Mouse (Mus musculus) left cerebral cortex, adult 11 months (tissue): ENCODE measurements around the gene C1qtnf1.

Source experiments
- DNase-seq: peaks from one replicate; pipeline ENCODE4 v3.0.0; 2022; ENCODE audit warnings: low spot score

The C1qtnf1 gene

DNA sequence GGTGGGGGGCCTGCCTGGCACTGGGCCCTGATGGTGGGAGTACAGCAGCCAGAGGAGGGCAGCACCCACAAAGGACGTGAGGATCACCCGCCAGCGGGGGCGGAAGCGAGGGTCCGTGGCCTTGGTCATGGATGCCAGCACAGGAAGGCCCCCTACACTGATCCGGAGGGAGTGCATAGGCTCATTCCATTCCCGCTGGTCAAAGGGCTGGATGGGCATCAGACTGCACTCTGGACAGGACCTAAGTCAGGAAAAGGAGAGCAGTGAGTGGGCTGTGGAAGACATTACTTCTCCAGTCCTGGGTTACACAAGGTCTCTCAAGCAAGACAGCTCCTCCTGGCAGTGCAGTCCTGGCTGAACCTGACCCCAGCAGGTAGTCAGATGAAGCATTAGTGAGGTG, 16.7 kb upstream of the C1qtnf1 start:
- no peak for DNase-seq

DNA sequence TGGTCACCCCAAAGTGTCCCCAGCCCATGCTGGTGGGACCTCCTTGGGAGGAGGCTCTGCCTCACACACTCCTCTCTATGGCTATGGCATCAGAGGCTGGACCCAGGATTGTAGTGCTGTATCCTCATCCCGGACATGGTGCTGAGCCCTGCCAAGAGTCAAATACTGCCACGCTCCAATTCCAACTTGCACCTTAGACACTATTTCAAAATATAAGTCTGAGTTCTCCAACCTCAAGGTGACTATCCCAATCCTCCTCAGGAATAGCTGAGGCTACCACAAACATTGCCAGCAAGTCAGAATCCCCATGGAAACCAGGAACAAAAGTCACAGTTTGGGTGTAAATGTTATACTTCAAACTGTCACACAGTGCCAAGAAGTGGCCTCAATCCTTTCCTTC, 15.4 kb upstream of the C1qtnf1 start:
- DNase-seq = no peak

DNA sequence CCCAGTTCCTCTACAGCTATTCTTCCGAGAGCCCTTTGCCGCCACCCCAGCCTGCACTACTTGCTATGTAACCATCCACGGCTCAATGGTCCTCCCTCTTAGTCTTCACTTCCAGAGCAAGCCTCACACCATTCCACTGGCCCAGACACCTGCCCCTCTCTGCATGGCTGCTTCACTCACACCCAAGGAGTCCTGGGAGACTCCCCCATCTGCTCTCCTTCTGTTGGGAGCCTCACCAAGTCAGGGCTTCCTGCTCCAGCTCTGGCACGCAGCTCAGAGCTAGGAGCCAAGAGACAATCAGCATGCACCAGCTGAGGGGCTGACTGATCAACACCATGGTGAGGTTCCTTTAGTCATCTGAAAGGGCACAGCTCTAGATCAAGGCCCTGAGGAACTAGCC, 14.9 kb upstream of the C1qtnf1 start:
- no peak for DNase-seq

DNA sequence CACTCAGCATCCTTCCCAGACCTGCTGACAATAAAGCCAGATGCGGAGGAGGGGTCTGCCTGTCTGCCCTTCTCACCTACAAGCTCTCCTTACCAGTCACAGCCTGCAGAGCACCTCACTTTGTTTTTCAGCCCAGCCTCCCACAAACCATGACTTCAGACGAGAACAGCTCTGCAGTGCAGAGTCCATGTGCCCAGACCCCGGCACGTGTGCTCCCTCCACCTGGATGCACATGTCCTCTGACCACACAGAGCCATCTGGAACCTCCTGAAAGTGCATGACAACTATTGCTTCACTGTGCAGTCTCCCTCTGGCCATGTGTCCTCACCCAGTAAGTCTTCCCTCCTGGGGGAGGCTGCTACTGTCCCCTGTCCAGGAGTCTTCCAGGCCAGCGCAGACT, 13.7 kb upstream of the C1qtnf1 start:
- no peak for DNase-seq

DNA sequence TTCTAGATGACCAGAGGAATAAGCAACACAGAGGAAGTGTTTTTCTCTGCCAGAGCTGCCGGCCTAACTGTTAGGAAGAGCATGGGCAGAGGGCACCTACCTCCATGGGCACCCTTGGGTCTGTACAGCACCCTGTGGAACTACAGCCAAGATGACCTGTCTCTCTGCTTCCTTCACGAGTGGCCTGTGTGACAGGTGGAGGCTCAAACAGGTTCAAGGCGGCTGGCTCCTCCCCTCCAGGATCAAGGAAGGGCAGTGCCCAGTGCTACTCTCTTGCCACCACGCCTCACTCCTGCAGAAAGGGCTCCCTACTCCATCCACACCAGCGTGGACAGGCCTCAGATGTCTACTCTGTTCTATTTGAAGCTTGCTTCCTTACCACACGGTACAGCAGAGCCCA, 12.4 kb upstream of the C1qtnf1 start:
- DNase-seq = no peak

DNA sequence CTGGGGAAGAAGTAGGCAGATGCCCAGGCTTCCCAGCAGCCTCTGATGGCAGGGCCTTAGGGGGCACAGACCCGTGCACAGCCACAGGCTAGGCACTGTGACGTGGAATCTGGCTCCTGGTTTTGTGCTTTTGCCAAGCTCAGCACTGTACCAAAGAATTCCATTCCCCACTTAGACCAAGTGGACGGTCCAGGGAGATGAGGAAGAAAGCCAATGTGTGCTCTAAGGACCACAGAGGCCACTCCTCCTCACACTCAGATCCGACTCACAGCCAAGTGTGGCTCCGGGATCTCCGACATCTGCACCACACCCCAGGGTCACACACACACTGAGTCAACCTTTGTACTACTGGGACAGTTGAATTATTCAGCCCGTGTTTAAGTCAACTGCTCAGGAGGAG, 12.0 kb upstream of the C1qtnf1 start:
- DNase-seq = no peak

DNA sequence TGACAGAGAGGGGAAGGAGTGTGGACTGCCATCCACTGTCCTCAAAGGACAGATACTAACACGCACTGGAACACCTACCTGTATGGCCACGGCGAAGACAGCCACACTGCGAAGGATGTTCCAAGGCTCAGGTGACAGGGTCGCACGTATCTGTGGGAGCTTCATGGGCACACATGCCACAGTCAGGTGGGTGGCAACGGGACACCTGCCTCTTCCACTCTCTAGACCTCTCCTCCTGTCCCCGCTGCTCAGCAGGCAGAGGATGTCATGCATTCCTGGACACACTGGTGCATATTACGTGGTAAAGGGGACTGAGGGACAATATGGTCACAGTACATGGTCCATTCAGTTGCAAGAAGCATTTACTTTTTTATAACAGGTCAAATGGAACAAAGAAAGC, 10.5 kb upstream of the C1qtnf1 start:
- DNase-seq = no peak

DNA sequence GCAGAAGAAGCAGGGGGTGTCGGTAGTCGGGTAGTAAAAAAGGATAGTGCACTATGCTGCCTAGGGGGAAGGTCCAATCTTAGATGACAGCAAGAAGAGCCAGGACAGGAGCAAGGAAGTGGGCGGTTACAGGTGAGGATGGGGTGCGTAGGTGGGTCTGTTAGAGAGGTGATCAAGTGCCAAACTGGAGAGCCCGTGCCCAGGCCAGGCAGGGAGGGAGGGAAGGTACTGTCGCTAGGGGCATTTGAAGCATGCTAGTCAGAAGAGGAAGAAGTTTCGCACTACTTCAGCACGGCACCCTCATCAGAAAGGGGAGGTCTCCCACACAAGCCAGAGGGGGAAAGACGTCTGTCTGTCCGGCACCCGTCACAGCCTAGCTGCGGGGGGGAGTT, 9.6 kb upstream of the C1qtnf1 start:
- DNase-seq = no peak

DNA sequence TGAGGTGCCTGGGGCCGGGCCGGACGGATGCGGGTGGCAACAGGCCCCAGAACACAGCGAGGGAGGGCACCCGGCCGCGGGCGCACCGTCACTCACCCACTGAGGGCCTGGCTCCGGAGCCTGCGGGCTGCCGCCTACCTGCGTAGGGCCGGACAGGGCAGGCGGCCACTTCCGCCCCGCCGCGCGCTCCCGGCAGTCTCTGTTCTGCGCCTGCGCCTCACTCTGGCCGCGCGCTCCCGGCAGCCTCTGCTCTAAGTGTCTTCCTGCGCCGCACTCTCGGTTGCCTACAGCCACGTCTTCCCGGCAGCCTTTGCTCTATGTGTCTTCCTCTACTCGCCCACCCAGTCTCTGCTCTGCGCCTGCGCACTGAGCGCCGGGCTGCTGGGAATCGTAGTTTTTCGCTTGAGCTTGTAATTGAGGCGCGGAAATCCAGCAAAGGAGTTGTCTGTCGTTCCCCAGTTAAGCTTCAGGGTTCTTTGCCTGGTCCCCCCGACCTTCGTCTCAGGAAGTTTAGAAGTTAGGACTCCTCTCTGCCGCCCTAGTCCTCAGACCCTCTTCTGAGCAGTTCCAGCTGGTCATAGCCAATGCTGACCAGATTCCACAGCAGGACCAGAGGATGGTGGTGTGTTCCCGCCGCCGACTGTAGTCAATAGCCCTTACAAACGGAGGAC, 9.0 kb upstream of the C1qtnf1 start, which contains the start of gene Cant1:
TSS of gene Cant1 (minus strand) at position 253 of the 671 bp plus-strand sequence.
- DNase-seq = peak; percentile 98

DNA sequence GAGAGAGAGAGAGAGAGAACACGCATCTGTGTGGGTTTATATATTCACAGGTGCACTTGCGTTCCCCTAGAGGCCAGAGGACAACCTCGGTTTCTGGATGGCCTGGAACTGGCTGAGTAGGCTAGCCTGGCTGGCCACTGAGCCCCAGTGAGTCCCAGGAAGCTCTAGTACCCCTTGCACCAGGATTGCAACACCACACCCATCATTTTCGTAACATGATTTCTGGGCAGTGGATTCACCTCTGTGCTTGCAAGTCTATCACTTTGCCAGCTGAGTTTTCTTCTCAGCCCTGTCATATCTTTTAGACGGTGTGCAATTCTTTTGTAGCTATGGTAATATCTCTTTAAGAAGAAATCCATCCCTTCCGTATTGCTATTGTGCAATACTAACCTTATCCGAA, 7.7 kb upstream of the C1qtnf1 start:
- DNase-seq = no peak

DNA sequence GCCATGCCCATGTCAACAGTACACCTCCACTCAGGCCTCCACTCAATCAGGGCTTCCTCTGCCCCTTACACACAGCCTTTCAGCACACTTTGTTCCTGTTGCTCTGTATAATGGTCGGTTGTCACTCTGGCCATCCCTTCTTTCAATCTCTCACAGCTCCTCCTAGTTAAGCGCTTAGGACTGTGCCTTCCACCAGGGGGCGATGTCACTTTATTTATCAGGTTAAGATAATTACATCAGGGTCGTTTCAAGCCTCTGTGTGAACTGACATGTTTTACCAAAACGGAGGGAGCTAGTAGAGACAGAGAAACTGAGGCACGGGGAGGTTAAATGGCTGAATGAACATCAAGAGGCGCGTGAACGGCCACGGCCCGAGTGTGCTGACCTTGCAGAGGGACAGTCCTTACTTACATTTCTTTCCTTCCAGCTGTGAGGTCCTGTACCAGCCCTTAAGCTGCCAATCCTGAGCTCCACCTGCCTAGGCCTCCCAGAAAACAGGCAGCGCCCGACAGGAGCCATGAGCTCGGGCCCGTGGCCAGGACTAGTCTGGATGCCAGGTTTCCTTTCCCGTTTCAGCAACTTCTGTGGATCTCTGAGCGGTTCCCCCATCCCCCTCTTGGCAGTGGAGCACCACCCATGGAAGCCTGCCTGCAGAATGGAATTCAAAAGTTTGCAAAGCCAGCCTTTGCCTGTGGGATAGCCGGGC, 4.6 kb upstream of the C1qtnf1 start:
- DNase-seq = peak; percentile 65

DNA sequence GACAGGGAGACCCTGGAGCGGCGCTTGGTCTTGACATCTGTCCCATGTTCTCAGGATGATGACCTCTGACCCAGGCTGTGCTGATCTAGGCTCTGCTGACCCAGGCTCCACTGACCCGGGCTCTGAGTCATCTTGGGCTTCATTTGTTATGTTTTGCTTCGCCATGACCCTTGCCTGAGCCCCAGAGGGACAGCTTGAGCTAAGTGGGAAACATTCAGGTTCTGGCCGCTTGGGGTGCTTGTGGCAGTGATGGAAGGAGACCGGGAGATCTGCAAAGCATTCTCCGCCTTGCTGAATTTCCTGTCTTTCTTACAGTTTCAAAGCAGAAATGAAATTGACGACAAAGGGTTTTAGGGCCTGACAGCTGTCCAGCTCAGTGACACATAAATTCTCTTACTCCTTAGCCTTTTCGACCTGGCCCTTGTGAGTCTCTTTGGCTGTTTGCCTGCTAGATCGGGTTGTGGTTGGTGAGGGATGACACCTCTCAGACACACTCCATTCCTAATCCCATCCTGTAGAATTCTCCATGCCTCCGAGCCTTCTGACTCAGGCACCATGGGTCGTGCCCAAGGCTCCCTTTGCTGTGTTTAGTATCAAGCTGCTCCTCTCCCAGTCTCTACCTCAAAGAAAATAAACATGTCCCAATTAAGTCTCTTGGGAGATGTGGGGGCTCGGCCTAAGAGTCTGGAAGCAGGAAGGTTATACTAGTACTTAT, 3.2 kb upstream of the C1qtnf1 start:
- no peak for DNase-seq

DNA sequence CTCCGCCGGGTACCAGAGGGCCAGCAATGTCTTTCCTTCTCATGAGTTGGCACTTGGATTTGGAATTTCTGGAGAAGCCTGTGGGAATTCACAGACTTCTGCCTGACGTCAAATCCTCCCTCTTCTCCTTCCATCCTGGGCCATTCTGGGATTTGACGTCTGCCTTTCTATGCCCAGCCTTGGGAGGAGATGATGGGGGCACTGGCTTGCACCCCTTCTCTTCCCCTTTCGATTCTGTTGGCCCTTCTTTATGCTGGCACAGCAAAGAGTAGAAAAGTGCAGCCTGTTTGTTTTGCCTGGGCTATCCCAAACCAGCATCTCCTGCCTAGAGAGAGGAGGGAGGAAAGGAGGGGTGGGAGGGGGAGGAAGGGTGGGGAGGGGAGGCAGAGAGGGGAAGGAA, 1.2 kb upstream of the C1qtnf1 start:
- DNase-seq = no peak

DNA sequence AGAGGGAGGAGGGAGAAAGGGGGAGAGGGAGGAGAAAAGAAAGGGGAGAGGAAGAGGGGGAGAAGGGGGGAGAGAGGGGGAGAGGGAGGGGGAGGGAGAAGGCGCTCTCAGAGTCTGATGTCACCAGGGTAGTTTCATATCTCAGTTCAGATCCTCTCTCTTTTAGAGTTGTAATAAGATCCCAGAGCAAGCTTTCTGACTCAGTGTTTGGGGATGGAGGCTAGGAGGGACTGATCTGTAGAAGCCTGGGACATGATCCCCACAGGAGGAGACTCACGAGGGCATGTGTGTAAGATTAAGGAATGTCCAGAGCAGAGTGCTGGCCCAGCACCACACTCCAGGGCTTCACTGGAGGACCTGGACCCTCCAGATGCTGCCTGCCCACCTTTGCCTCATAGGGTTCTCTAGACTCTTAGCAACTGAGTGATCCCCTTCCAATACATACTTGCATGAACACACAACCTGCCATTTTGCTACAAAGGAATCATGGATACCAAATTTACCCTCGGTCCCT, 680 bp upstream of the C1qtnf1 start:
- no peak for DNase-seq

DNA sequence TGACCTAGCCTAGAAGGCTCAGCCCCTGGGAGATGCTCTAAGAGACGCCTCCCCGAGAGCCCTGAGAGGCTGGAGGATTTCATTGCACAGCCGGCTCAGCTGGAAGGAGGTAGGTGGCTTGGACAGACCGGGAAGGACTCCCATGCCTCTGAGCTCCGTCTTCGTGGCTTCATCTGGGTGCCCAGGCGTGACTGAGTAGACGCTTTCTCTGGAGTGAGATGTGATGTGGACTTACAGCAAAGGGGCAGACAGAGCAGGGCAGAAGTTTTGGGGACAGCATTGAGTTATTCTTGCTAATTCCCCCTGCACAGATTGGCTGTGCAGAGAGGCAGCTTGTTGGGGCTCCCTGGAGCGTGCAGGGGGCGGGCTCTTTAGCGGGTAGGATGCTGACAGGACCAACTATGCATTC, 461 bp downstream of the C1qtnf1 start:
- no peak for DNase-seq

DNA sequence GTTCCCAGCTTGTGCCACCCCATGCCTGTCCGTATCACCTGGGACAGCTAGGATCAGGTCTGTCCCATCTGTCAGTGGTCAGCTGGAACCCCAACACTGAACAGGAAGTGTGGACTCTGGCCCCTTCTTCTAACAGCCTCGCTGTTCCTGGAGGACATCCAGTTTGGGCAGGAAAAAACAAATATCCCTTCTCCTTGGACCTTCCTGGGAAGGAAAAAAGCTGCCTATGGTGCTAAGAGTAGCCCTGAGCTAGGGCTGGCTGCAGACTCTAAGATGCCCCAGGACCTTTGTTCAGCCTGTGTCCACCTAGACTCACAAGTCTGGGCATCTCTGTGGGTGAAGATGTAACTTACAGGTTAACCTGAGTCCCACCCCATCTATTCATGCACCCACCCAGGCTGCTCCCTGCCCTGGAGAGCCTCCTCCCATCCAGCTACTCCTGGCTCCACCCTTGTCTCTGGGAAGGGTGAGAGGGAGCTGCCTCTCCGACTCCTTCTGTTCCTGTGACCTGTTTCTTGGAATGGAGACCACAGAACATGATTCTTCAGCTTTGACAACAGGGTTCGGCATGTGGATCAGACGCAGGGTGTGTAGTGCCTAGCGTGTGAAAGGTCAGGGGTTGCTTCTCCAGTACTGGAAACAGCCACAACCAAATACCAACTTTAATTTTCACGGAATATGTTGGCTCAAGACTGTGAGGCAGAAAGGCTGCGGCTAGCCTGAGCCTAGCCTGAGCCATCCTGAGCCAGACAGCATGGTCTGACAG, 1.1 kb downstream of the C1qtnf1 start:
- no peak for DNase-seq

DNA sequence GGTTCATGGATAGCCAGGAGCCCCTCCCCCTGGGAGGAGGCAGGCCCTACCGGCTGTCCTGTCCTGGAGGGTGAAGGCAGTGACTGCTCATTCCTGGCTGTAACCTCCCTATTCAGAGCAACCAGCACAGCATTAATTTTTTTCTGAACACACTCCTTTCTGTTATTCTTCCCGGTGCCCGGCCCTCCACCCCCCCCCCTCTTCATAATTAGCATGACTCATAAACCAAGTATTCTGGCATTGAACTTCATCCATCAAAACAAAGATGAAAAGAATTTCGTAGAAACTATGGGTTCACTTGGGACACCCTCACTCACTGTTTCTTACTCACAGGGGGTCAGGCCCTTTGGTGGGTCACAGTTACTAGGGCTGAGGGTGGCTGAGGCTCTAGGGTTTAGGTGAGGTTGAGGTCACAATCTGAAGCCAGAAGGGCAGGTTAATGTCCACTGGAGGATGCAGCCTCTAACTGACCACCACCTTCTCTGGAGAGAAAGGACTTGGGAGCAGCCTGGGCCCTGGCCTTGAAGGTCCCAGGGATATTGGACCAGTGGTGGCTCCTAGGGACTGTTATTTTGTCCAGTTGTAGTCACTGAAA, 2.4 kb downstream of the C1qtnf1 start:
- no peak for DNase-seq

DNA sequence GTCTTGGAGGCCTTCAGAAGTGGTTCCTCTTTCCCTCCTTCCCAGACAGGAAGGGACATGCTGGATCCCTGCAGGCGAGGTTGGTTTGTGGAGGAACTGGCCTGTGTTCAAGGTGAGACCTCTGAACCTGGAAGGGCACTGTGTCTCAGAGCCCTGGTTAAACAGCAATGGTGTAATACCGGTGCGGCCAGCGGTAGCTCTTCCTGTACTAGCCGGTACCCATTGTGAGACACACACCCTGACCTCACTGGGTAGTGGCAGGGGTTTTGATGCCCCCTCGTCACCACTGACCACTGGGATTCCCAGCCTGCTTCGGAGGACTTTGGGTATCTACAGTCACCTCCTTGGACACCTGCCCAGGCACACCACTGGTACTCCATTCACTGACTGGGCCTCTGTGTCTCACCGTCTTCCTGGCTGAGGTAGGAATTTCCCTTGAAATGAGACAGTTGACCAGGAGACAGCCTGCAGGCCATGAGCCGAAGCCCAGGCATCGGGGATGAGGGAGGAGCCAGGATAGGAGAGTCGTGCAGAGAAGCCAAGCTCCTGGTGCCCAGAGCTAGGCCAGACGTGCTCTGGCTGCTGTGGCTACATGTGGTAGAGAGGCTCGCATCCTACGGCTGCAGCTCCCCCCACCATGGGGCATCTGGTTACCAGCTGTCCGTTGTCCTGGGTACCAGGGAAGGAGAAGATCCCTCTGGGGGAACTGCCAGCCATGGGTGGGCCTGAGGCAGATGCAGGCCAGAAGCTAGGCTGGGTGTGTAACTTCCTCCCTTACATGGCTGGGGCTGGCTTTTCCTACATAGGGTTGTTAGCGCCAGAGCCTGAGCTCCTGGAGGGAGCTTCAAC, 3.3 kb downstream of the C1qtnf1 start:
- no peak for DNase-seq

DNA sequence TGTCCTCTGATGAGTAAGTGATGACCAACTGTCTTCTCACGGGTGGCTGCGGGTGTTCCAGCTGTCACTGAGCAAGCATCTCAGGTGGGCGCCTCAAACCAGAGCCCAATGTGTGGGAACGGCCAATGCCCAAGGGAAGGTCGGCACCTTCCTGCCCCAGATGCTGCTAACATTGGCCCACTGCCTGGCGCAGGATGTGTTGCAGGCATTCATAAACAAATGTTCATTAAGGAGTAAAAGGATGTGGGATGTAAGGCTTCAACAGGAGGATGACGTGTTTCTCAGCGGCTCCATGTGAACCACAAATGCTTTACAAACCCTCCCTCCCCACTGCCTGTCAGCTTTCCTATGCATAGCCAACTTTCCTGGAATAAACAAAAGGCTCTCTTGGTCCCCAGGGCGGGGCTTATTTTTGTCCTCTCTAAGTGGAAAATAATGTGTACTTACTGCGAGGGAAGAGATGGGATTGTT, 5.4 kb downstream of the C1qtnf1 start:
- no peak for DNase-seq

DNA sequence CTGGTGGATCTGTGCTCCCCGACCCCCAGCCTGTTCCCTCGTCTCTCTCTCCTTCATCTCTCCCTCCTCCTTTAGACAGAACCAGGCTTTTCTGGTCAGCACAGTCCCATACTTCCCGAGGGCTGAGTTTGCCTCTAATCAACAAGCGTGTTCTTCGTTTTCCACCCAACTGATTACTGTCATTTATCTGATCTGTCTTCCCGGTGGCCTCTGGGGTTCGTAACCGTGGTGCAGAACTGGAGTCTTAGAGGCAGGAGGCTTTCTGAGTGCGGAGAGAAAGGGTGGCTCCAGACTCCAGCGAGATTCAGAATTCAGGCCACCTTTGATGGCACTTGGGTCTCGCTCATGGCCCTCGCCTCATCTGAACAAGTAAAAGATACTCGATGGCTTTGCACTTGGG, 6.1 kb downstream of the C1qtnf1 start:
- DNase-seq = no peak

DNA sequence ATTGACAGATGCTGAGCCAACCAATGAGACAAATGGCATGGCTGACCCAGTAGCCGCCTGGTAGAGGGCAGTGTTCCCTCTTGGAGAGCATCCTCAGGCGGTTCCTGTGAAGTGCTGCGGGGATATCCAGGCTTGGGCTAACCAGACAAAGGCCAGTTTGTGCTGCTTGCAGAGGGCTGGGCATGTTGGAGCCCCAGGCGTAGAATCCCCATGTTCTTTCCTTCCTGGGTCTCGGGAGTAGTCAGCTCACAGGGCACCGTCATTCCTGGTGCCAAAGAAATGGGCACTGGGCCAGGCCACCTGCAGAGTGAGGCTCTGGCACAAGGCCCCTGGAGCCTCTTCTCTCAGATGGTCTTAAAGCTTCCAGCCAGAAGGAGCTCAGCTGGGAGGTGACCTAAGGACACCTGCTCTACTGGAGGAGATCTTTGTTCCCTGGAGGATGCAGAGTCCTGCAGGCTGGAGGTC, 8.5 kb downstream of the C1qtnf1 start:
- DNase-seq = no peak
